Mouse (Mus musculus): ENCODE results near the gene Slc9a6.

DNA sequence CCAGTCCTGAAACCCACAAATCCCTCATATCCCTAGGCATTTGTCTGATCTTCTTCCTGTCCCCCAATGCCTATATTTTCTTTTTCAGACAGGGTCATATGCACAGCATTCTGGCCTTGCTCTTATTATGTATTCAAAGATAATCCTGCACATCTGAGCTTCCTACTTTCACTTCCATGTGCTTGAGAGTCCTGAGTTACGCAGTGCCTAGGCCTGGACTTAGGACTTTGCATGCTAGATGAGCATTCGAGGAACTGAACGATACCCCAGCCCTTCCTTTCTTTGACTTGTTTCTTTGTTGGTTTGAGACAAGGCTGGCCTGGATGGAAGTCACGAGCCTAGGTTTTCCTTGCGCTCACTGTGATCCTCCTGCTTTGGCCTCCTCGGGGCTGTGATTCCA lies 83.0 kb downstream of the Slc9a6 start:
- TF ChIP-seq CTCF (IDR thresholded peaks at IDR 0.05; ENCODE audit: low read depth, low read length) (no peak), GATA1 (IDR thresholded peaks at IDR 0.05; ENCODE audit: borderline replicate concordance, low read length) (no peak), POLR2AphosphoS5 (IDR thresholded peaks at IDR 0.05; ENCODE audit: insufficient replicate concordance, low read depth, low read length) (no peak), TAL1 (conservative IDR thresholded peaks at IDR 0.05; ENCODE audit: low read depth, low read length) (no peak)
